Mouse (Mus musculus) heart, adult 8-10 months (tissue): ENCODE results near the gene Camta1. TPM values are rescaled to one million over a fixed set of nuclear protein-coding genes. Genes with fewer than 3 reads are reported as not detected.
A peak's percentile ranks its signal among the peaks of the same experiment; 100 is the strongest.
"Not testable (repeated sequence)": the region's sequence is repeated elsewhere in the genome, so short reads cannot be mapped to it uniquely, and the experiment has no call there.

Experiments used
- DNase-seq: peaks from one replicate; pipeline ENCODE4 v3.0.0; 2022; ENCODE audit warnings: low spot score
- total RNA-seq, 4 experiments: library from RNA; stranded (reverse); gene quantifications; 2 replicates each; pipeline ENCODE4 v1.2.4; 2022

Gene Camta1
- total RNA-seq, 4 experiments from 2014 or later: 185 to 232 (median 202) TPM

DNA sequence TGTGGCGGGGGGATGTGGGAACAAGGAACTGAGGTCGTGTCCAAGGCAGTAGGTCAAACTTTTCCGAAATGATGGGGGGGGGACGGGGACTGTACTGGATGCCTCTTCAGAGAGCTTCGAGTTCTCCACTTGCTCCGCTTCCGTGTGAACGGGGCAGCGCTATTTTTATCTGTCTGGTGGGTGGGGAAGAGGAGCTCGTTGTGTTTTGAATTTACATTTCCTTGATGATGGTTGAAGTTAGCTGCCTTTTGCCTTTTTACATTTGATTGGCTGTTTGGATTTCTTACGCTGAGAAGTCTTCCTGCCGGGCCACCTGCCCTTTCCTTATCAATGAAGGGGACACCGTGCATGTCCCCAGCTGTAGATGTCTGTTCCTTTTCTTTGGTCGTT is 923.6 kb downstream of the Camta1 start:
- no peak for DNase-seq

DNA sequence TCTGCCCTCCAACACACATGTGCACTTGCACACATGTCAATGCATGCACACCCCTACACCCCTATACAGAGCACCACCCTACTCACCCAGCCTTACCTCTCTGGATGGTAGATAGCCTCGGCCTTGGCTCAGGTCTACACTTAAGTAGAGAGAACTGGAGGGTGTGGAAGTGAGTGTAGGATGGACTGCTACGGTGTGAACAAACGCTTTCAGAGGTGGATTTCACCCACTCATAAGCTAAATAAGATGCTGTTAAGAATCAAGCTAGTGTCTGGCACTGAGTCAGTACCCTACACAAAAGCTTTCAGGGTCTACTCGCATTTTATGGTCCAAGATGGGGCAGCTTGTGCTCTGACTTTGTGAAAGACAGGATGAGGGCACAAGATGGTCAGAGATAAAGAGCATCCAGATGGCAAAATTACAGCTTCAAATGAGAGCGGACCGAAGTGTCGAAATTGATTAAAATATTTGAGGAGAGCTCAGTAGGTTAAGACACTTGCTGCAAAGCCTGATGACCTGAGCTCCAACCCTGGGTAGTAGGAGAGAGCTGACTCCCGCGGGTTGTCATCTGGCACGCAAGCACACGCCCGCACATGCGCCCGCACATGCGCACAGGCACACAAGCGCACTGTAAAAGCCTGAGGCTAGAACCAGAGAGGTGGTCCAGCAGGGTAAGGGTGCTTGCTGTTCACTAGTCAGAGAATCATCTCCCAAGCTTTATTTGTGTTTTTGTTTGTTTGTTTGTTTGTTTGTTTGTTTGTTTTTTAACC is 924.2 kb downstream of the Camta1 start:
- DNase-seq: no peak

DNA sequence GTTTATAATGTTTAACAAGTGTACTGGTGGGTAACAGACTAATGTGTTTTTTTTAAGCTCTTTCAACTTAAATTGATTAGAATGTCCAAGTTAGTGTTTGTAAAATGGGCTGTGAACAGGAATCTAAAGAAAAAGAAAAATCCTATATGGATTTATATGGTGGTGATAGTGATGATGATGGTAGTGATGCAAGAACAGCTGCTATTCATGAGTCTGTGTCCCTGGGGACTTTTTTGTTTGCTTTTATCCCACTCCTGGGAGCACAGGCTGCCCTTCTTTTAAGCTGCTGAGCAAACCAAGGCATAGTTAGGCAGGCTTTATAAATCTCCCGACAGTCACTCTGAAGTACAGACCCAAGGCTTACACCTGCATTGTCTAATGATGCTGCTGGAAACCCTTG is 928.2 kb downstream of the Camta1 start:
- no peak for DNase-seq

DNA sequence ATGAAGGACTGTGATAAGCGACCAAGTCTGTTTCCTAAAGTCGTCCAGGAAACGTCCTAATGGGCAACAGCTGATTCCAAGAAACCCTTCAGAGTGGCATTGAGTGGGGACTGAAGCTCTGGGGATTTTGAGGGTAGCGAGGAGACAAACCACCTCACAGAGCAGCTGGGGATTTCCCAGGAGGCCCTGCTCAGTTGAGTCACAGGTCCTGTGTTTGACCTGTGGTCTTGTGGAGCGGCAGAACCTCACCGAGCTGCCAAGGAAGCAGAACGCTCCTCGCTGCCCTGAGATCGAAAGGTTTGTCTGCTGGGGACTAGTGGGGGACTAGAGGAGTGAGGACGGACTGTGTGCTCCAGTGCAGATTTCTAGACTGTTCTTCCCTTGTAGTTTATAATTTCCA is 933.9 kb downstream of the Camta1 start:
- no peak for DNase-seq

- DNase-seq: no peak
Observed at GRCm38 (mm10) chr4:150926924-150927705, 934.6 kb downstream of the Camta1 start.

GRCm38 (mm10) chr4:150925923-150926322 is 935.8 kb downstream of the Camta1 start:
- DNase-seq: no peak

DNA sequence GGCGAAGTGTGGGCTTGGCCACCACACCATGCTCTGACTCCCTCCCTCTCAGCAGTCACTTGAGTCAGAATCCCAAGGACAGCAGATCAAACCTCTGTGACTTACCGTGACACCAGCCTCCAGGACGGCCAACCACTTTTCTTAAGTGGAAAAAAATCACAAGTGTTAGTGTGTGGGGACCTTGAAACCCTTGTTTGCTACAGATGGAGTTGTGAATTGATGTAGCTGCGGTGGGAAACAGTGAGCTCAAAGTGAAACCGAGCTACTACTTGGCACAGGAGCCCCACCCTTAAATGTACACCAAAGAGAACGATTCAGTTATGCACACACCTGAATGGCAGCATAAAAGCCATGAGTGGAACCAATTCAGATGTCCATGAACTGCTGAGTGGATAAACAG is 936.7 kb downstream of the Camta1 start:
- DNase-seq: no peak

DNA sequence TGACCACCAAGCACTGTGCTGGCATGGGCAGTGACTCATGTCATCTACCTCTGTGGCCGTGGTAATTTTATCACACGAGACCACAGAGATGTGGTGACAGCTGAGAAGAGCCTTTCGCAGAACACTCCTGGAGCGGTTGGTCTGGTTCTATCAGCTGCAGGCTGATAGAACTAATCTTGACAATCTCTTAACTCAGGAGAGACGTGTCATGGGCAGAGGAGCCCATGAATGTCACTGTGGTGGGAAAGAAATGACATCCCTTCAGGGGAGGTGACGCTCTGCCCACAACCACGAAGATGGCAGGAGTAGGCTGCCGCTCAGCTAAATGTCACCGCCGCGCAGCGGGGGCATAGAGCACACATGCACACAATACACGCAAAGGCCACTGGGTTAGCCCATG is 937.4 kb downstream of the Camta1 start:
- no peak for DNase-seq

DNA sequence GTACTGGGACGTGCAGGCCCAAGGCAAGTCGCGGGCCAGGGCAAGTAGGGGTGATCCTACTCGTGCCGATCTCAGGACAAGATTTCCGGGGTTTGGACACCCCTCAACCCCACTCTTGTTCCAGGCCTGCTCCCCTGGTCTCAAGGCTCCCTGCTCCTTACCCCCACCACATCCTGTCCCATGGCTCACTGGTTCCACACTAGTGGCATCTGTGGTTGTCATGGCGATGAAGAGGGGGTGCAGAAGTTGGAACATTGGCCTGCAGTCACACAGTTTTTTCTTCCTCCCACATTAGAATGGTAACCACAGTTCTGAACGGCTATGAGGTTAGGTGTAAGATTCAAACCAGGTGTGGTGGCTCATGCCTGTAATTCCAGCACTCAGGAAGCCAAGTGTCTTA is 940.5 kb downstream of the Camta1 start:
- no peak for DNase-seq

GRCm38 (mm10) chr4:150917336-150918027 is 944.2 kb downstream of the Camta1 start:
- no peak for DNase-seq

DNA sequence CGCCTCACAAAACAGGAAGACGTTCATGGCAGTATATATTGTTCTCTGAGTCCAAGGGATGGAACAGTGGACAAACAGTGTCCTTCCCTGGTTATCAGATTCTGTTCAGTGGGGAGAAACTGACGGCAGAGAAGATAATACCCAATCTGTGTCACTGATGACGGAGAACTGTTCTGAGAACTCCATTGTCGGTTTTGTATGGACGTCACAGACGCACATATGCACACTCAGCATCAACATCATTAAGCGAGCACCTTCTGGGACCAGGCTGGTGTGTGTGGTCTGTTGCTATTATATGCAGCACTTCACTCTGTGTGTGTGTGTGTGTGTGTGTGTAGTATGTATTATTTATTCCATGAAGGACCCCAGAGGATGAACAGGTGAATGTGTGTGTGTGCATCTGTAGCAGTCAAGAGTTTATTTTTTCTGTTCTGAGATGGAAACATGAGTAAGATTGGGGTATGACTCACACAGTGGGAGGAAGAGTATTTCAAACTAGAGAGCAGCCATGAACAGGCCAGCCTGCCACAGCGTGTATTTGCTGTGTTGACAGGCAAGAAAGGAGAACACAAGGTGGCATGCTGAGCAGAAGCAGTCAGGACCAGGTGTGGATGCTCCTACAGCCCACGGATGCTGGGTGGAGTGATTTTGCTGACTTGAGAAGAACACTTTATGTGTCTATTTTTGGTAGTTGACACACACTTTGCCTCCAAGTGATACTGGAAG is 946.3 kb downstream of the Camta1 start:
- no peak for DNase-seq

DNA sequence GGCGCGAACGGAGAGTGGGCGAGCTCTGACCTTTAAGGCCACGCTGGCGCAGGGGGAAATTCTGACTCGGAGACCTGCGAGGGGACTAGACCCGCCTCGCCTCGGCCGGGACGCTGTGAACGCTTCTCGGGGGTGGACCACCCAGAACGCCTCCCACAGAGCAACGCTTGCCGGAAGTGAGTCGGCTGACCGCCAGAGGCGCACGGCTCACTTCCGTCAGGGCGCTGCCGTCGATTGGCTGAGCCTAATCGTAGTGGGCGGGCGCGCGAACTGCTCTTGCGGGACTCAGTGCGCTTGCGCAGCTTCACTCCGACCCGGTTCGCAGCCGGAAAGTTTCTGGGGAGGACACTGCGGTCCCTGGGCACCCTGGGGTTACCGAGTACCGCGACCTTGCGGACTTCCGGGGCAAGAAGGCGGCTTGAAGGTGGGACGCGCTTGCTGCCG is 947.4 kb downstream of the Camta1 start, which contains the start of the genes Park7 and Tnfrsf9:
Gene Park7 (minus strand): TSS at position 148 of the 444 bp plus-strand sequence.
Gene Tnfrsf9 (plus strand): TSS at position 273 of the 444 bp plus-strand sequence.
- DNase-seq: peak; percentile 96

DNA sequence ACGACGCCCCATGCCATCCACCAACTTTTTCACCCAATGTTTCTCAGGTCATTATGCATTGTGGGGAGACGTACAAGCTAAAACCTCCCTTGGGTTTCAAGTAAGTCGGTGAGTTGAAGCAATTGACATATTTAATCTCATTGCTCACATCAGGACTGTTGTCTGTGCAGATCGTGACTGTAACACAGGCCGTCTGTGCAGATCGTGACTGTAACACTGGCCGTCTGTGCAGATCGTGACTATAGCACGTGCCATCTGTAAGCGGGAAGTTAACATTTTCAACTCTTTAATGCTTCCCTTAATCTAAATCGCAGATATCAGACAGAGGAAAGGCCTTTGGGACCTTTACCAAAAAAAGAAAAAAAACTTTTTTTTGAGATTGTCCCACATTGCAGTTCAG is 947.9 kb downstream of the Camta1 start:
- DNase-seq: no peak

DNA sequence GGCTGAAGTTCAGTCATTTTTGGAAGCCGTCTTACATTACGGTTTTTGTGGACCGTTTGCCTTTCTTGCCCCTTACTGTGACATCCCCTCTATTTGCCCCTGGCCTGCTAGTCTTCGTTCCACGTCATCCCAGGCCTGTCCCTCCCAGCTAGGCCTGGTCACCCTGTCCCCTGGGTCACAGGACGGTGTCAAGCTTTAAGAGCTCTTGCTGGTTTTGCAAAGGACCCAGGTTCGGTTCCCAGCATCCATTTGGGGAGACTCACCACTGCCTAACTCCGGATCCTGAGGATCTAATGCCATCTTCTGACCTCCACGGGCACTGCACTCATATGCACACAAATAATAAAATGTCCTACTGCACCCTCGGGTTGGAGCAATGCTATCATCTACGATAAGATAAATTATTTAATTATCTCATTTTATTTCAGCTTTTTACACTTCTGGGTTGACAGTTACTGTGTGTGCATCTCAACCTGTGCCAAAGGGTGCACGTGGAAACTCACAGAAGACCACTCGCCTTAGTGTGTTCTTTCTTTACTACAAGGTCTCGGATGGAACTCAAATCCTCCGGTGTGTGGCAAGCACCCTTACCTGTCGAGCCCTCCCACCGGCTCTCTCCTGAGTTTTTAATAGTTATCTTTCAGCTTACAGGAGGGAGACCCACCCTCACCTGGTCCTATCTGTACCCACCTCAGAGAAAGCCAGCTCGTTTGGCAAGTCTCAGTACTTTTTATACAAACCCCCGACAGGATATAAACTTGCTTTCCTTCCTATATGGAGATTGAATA is 951.3 kb downstream of the Camta1 start:
- DNase-seq: no peak

- DNase-seq: peak; percentile 98
Observed at GRCm38 (mm10) chr4:150909451-150910156, 952.1 kb downstream of the Camta1 start.

- not testable (repeated sequence) for DNase-seq
Observed at GRCm38 (mm10) chr4:150908512-150908911, 953.2 kb downstream of the Camta1 start.

GRCm38 (mm10) chr4:150907099-150907498 is 954.6 kb downstream of the Camta1 start:
- no peak for DNase-seq

DNA sequence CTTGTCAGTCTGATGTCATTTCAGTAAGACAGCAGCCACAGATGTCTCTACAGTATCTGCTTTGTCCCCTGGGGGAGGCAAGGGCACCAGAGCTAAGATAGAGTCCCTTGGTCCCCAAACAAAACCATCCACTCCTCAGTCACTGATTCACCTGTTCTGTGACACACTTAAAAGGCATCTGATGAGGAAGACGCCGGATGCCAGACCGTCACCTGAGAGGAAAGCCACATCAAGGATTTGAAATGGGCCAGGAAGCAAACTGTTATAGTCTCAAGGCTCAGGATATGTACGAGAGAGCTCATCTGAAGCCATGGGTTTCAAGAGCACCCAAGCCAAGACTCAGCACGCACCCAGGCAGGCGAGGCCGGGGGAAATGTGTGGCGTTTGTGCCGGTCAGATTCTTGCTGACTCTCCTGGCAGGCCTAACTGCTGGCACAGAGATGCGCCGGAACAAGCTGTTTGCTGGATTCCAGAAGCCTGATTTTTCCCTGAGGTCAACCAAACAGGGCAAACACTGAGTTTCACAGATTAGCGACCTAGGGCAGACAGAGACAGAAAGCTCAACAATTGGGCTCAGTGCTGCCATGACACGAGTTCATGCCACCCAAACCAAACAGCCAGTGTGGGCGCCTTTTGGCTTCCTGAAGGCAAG is 958.5 kb downstream of the Camta1 start:
- DNase-seq: no peak

DNA sequence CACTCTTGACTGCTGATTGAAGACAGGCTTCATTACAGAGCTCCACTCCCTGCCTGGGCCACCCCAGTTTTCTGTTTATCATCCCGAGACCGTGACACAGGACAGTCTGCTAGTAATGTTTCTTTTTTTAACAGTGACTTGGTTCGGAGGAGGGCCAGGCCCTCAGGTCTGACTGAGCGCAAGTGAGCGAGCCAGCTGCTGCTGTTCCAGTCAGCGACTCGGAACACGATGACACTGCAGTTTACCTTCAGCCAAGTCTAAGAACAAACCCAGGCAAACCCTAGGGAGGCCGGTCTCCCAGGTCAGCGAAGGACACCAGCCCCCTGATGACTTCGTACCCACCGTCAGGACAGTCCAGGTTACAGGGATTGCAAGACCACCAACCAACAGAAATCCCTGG is 959.6 kb downstream of the Camta1 start:
- DNase-seq: peak; percentile 58
